Comparison of ENCODE assay signal across 24 mouse cellular contexts in genomic region chr13:57647456-57647855, GRCm38 (mm10).
"Had no signal": no experiment of that assay in that cellular context is flagged by ENCODE, and none has a peak within 500 bp of the region (broad histone marks: within the 10 kb centered on the region; RNA-seq: fewer than 3 reads in every experiment).

No protein-coding gene starts in this region.

- H3K4me1 ChIP-seq: heart, embryonic 12.5 days; hindbrain, embryonic 10.5 days; hindbrain, embryonic 12.5 days; intestine, embryonic 15.5 days; limb, embryonic 10.5 days; limb, embryonic 12.5 days had no signal

- H3K27ac ChIP-seq: gastrocnemius, adult 2 months; hindbrain, embryonic 10.5 days; hindbrain, embryonic 12.5 days; hindbrain, embryonic 14.5 days; intestine, embryonic 15.5 days; layer of hippocampus, adult 2 months; left cerebral cortex, adult 2 months; limb, embryonic 10.5 days; limb, embryonic 12.5 days had no signal

- ATAC-seq: forebrain, postnatal 0 days; hindbrain, embryonic 16.5 days; inflammation-experienced regulatory T-cells, adult 6 months; intestine, embryonic 15.5 days; intestine, postnatal 0 days had no signal

- H3K4me2 ChIP-seq: heart, embryonic 12.5 days; hindbrain, embryonic 12.5 days; hindbrain, embryonic 14.5 days; intestine, embryonic 15.5 days; limb, embryonic 12.5 days had no signal

- DNase-seq: forebrain, postnatal 0 days; gastrocnemius, adult 2 months; gastrocnemius, postnatal 10 days; gastrocnemius, postnatal 25 days; heart, postnatal 10 days; heart, postnatal 4 days; kidney, adult 18-20 months; kidney, adult 8-10 months; kidney, postnatal 10 days; kidney, postnatal 25 days; kidney, postnatal 4 days; lung, adult 18-20 months had no signal

- H3K9ac ChIP-seq: forebrain, postnatal 0 days; heart, embryonic 12.5 days; hindbrain, embryonic 12.5 days; hindbrain, embryonic 14.5 days; intestine, embryonic 15.5 days; limb, embryonic 12.5 days had no signal

- H3K36me3 ChIP-seq: heart, embryonic 12.5 days; hindbrain, embryonic 10.5 days; hindbrain, embryonic 12.5 days; intestine, embryonic 15.5 days; limb, embryonic 10.5 days; limb, embryonic 12.5 days had no signal

- H3K4me3 ChIP-seq: gastrocnemius, adult 2 months; heart, embryonic 12.5 days; hindbrain, embryonic 10.5 days; hindbrain, embryonic 12.5 days; intestine, embryonic 15.5 days; layer of hippocampus, adult 2 months; left cerebral cortex, adult 2 months; limb, embryonic 10.5 days; limb, embryonic 12.5 days had no signal

- H3K27me3 ChIP-seq: heart, embryonic 12.5 days; hindbrain, embryonic 12.5 days; intestine, embryonic 15.5 days; limb, embryonic 12.5 days had no signal

- H3K9me3 ChIP-seq: heart, embryonic 12.5 days; hindbrain, embryonic 10.5 days; hindbrain, embryonic 12.5 days; intestine, embryonic 15.5 days; limb, embryonic 10.5 days; limb, embryonic 12.5 days had no signal
